Mouse (Mus musculus) forebrain, embryonic 11.5 days (tissue): ENCODE measurements around the gene Fam234b. TPM values are rescaled to one million over a fixed set of nuclear protein-coding genes. Genes with fewer than 3 reads are reported as not detected.

Experiments used
- ATAC-seq: fragments of 200-750 bp; cut with Nextera tagmentation; replicated peaks from 2 replicates; pipeline ENCODE4 v1.8.0; 2017; ENCODE audit warnings: moderate TSS enrichment; ENCODE audit not compliant: low FRiP score
- DNase-seq: peaks from one replicate; pipeline ENCODE4 v3.0.0-alpha.2; 2017; ENCODE audit warnings: low spot score
- H3K27ac ChIP-seq: fragments of 300-500 bp; sonication (generic); 2 replicates; pipeline ENCODE4 v1.5.1; 2014; ENCODE audit warnings: low read depth, low read length
- H3K27me3 ChIP-seq: fragments of 300-500 bp; sonication (generic); 2 replicates; pipeline ENCODE4 v1.6.1; 2014; ENCODE audit warnings: mild to moderate bottlenecking, low read length, mixed read lengths; ENCODE audit not compliant: control insufficient read depth, insufficient read depth
- H3K36me3 ChIP-seq: fragments of 300-500 bp; sonication (generic); 2 replicates; pipeline ENCODE4 v1.6.1; 2014; ENCODE audit warnings: mild to moderate bottlenecking, low read length, moderate library complexity, mixed read lengths; ENCODE audit not compliant: control insufficient read depth, insufficient read depth
- H3K4me1 ChIP-seq: fragments of 300-500 bp; sonication (generic); replicated peaks from 2 replicates; pipeline ENCODE4 v1.6.1; 2014; ENCODE audit warnings: low read length, mixed read lengths; ENCODE audit not compliant: control insufficient read depth, insufficient read depth
- H3K4me2 ChIP-seq: fragments of 300-500 bp; sonication (generic); 2 replicates; pipeline ENCODE4 v1.6.1; 2014; ENCODE audit warnings: low read depth, mild to moderate bottlenecking, low read length, moderate library complexity, mixed read lengths; ENCODE audit not compliant: severe bottlenecking
- H3K4me3 ChIP-seq: fragments of 300-500 bp; sonication (generic); 2 replicates; pipeline ENCODE4 v1.5.1; 2014; ENCODE audit warnings: low read depth, low read length
- H3K9ac ChIP-seq: fragments of 300-500 bp; sonication (generic); 2 replicates; pipeline ENCODE4 v1.6.1; 2014; ENCODE audit warnings: low read length
- H3K9me3 ChIP-seq: fragments of 300-500 bp; sonication (generic); 2 replicates; pipeline ENCODE4 v1.6.1; 2016; ENCODE audit warnings: low read length, mixed read lengths; ENCODE audit not compliant: control insufficient read depth
- WGBS: fragments of 180-500 bp; shearing (Covaris S2); extraction: QIAGEN DNeasy Blood & Tissue Kit; methylation state at CpG from one replicate; pipeline ENCODE4 v1.1.7; 2014; 5-methylcytosine and 5-hydroxymethylcytosine counted together
- polyA plus RNA-seq: library from polyadenylated mRNA; unstranded; fragments of >200 nt; fragmentation: Nextera tagmentation; extraction: Ambion mirVana; gene quantifications from 2 replicates; pipeline ENCODE4 v1.2.1, GENCODE M21; 2014

The Fam234b gene
- polyA plus RNA-seq, 1 experiment from 2014 or later = 34.2 TPM

DNA sequence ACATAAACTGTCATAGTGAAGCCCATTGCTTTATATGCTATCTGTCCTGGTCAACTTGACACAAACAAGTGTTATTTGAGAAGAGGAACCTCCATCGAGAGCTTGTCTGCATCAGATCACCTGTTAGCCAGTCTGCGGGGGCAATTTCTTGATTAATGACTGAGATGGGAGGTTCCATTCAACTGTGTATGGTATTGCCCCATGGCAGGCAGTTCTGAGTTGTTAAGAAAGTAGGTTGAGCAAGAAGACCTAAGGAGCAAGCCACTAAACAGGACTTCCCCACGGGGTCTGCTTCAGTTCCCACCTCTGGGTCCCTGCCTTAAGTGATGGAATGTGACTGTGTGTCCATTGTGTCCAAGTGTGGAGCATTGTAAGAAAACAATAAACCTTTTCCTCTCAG lies 28.5 kb upstream of the Fam234b start:
- WGBS = 87% methylated on average over 3 of the region's 3 CpGs
- DNase-seq (no peak), ATAC-seq (no peak)
- no peak overlapping the region for H3K27ac ChIP-seq
- H3K4me3 ChIP-seq = no peak overlapping the region
- H3K36me3 ChIP-seq = no peaks in the 10 kb centered on the region
- H3K4me1 ChIP-seq = no peaks in the 10 kb centered on the region; the same call in 1 of the 2 replicates
- no peak overlapping the region for H3K4me2 ChIP-seq
- H3K9me3 ChIP-seq = no peaks in the 10 kb centered on the region
- H3K9ac ChIP-seq = no peak overlapping the region
- no peaks in the 10 kb centered on the region for H3K27me3 ChIP-seq

GRCm38 (mm10) chr6:135171736-135172135 lies 26.0 kb upstream of the Fam234b start:
- no peak overlapping the region for H3K27ac ChIP-seq
- DNase-seq (no peak), ATAC-seq (no peak)
- H3K4me3 ChIP-seq = no peak overlapping the region
- 74% methylated on average over 14 of the region's 14 CpGs for WGBS
- H3K9ac ChIP-seq = no peak overlapping the region
- no peaks in the 10 kb centered on the region for H3K9me3 ChIP-seq
- no peaks in the 10 kb centered on the region for H3K36me3 ChIP-seq
- no peaks in the 10 kb centered on the region; the same call in 1 of the 2 replicates for H3K4me1 ChIP-seq
- H3K27me3 ChIP-seq = no peaks in the 10 kb centered on the region
- H3K4me2 ChIP-seq = no peak overlapping the region

GRCm38 (mm10) chr6:135175014-135175413 lies 22.8 kb upstream of the Fam234b start:
- DNase-seq = no peak
- H3K9me3 ChIP-seq = no peaks in the 10 kb centered on the region
- H3K4me3 ChIP-seq = no peak overlapping the region
- no peak for ATAC-seq
- no peaks in the 10 kb centered on the region for H3K4me1 ChIP-seq
- no peaks in the 10 kb centered on the region for H3K36me3 ChIP-seq
- no peak overlapping the region for H3K4me2 ChIP-seq
- H3K27ac ChIP-seq = no peak overlapping the region
- WGBS = 96% methylated on average over 1 of the region's 1 CpGs
- H3K9ac ChIP-seq = no peak overlapping the region
- H3K27me3 ChIP-seq = no peaks in the 10 kb centered on the region

DNA sequence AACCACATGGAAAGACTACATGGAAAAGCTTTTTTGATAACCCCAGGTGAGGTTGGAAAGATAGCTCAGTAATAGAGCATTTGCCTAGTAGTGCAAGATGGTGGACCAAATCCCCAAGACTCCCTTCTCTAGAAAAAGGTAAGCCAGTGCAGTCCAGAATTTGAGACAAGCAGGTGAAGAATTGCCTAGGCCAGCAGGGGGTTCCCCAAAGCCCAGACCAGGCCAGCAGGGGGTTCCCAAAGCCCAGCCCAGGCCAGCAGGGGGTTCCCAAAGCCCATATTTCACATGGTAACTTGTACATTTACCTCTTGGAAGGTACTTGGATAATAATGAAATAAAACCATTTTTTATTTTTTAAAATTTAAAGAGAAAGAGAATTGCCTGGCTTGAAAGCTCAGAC lies 20.5 kb upstream of the Fam234b start:
- DNase-seq = no peak
- Histone ChIP-seq H3K36me3 (no peaks in the 10 kb centered on the region), H3K9me3 (no peaks in the 10 kb centered on the region), H3K4me3 (no peak overlapping the region), H3K4me2 (no peak overlapping the region), H3K27me3 (no peaks in the 10 kb centered on the region), H3K9ac (no peak overlapping the region), H3K27ac (no peak overlapping the region), H3K4me1 (no peaks in the 10 kb centered on the region)
- ATAC-seq = no peak

GRCm38 (mm10) chr6:135178599-135178998 lies 19.2 kb upstream of the Fam234b start:
- no peak overlapping the region for H3K4me2 ChIP-seq
- no peak overlapping the region for H3K4me3 ChIP-seq
- DNase-seq = no peak
- WGBS = 57% methylated on average over 3 of the region's 3 CpGs
- no peak for ATAC-seq
- H3K27ac ChIP-seq = no peak overlapping the region
- H3K9ac ChIP-seq = no peak overlapping the region
- no peaks in the 10 kb centered on the region for H3K27me3 ChIP-seq
- no peaks in the 10 kb centered on the region for H3K4me1 ChIP-seq
- H3K36me3 ChIP-seq = no peaks in the 10 kb centered on the region
- H3K9me3 ChIP-seq = no peaks in the 10 kb centered on the region

- no peaks in the 10 kb centered on the region for H3K36me3 ChIP-seq
- H3K9ac ChIP-seq = no peak overlapping the region
- no peaks in the 10 kb centered on the region for H3K27me3 ChIP-seq
- no peak overlapping the region for H3K4me2 ChIP-seq
- no peak overlapping the region for H3K4me3 ChIP-seq
- H3K27ac ChIP-seq = no peak overlapping the region
- H3K9me3 ChIP-seq = no peaks in the 10 kb centered on the region
- H3K4me1 ChIP-seq = no peaks in the 10 kb centered on the region
- DNase-seq = no peak
- ATAC-seq = no peak
- 62% methylated on average over 5 of the region's 5 CpGs for WGBS
Observed at GRCm38 (mm10) chr6:135182925-135183324, 14.9 kb upstream of the Fam234b start.

DNA sequence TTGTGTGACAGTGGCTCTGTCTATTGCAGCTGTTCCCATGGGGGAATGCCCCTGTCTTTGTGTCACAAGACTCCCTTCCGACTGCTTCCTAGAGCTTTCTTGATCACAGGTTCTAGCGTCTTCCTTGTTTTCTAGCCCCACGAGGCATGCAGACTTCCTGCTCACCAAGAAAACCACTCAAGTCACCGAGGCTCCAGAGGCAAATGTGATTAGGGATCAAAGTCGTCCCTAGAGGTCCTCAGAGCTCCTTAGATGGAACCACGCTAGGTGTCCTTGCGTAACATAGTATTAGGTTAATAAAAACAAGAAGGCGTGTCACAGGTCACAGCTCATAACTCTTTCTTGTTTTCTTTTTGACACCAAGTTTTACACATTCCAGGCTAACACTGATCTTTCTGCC lies 13.8 kb upstream of the Fam234b start:
- H3K9me3 ChIP-seq = no peaks in the 10 kb centered on the region
- no peak overlapping the region for H3K4me3 ChIP-seq
- no peak overlapping the region for H3K27ac ChIP-seq
- ATAC-seq = no peak
- no peaks in the 10 kb centered on the region for H3K27me3 ChIP-seq
- H3K4me2 ChIP-seq = no peak overlapping the region
- no peak overlapping the region for H3K9ac ChIP-seq
- no peaks in the 10 kb centered on the region for H3K4me1 ChIP-seq
- no peak for DNase-seq
- WGBS = 61% methylated on average over 8 of the region's 8 CpGs
- no peaks in the 10 kb centered on the region for H3K36me3 ChIP-seq

DNA sequence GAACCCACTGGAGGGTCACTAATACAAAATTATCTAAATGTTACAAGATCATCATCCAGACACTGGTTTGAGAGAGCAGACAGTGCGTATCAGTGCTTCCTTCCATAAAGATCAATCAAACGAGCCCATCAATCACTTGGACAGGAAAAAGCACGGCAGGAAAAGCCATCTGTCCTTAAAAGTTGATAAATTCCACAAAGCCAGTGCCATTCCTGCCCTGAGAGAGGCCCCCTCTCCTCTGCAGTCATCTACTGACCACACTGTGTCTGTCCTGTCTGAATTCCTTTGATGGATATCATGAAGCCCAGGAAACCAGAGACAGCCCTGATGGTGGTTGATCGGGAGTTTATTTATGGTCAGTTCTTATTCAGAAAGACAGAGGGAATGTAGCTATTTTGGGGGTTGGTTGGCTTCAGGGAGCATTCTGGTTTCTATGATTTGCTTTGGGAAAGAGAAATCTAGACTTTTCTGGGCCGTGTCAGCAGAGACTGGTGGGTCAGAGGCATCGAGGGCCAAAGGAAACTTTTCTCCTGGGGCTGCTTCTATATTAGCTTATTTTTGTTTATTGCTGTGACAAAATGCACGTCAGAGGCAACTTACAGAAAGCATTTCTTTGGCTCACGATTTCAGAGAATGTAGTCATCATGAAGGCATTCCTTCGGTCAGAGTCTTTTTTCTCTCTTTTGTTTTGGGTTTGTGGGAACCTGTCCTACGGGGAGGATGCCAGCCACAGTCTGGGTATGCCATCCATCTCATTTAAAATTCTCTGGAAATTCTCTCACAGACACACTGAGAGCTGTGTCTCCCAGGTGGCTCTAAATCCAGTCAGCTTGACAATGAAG lies 10.5 kb upstream of the Fam234b start:
- ATAC-seq (no peak), DNase-seq (no peak)
- WGBS = 85% methylated on average over 10 of the region's 10 CpGs
- Histone ChIP-seq H3K4me3 (no peak overlapping the region), H3K4me1 (no peaks in the 10 kb centered on the region; the same call in 1 of the 2 replicates), H3K36me3 (no peaks in the 10 kb centered on the region), H3K27ac (no peak overlapping the region), H3K9me3 (no peaks in the 10 kb centered on the region), H3K4me2 (no peak overlapping the region), H3K27me3 (no peaks in the 10 kb centered on the region), H3K9ac (no peak overlapping the region)

- no peaks in the 10 kb centered on the region for H3K9me3 ChIP-seq
- H3K27ac ChIP-seq = no peak overlapping the region
- H3K4me2 ChIP-seq = no peak overlapping the region
- 83% methylated on average over 4 of the region's 4 CpGs for WGBS
- no peaks in the 10 kb centered on the region for H3K36me3 ChIP-seq
- no peak overlapping the region for H3K4me3 ChIP-seq
- ATAC-seq = no peak
- no peaks in the 10 kb centered on the region; the same call in 1 of the 2 replicates for H3K4me1 ChIP-seq
- DNase-seq = no peak
- no peak overlapping the region for H3K9ac ChIP-seq
- no peaks in the 10 kb centered on the region for H3K27me3 ChIP-seq
Observed at GRCm38 (mm10) chr6:135188629-135189028, 9.1 kb upstream of the Fam234b start.
